Mouse (Mus musculus) intestine, embryonic 15.5 days (tissue): Measurements from ENCODE around the gene Rad17. TPM values are rescaled to one million over a fixed set of nuclear protein-coding genes. Genes with fewer than 3 reads are reported as not detected.
A peak's percentile ranks its signal among the peaks of the same experiment; 100 is the strongest.

Experiments used
- ATAC-seq: fragments of 200-750 bp; cut with Nextera tagmentation; 2 replicates; pipeline ENCODE4 v1.8.0; 2017; ENCODE audit warnings: moderate TSS enrichment, moderate library complexity
- H3K27ac ChIP-seq: fragments of 300-500 bp; sonication (generic); 2 replicates; pipeline ENCODE4 v1.5.1; 2015; ENCODE audit warnings: mild to moderate bottlenecking, inconsistent platforms
- H3K27me3 ChIP-seq: fragments of 300-500 bp; sonication (generic); replicated peaks from 2 replicates; pipeline ENCODE4 v1.6.1; 2015; ENCODE audit warnings: inconsistent platforms
- H3K36me3 ChIP-seq: fragments of 300-500 bp; sonication (generic); 2 replicates; pipeline ENCODE4 v1.6.1; 2015; ENCODE audit warnings: inconsistent platforms
- H3K4me1 ChIP-seq: fragments of 300-500 bp; sonication (generic); replicated peaks from 2 replicates; pipeline ENCODE4 v1.6.1; 2015; ENCODE audit warnings: inconsistent platforms
- H3K4me2 ChIP-seq: fragments of 300-500 bp; sonication (generic); replicated peaks from 2 replicates; pipeline ENCODE4 v1.6.1; 2015; ENCODE audit warnings: mild to moderate bottlenecking, inconsistent platforms
- H3K4me3 ChIP-seq: fragments of 300-500 bp; sonication (generic); replicated peaks from 2 replicates; pipeline ENCODE4 v1.5.1; 2015; ENCODE audit warnings: inconsistent platforms
- H3K9ac ChIP-seq: fragments of 300-500 bp; sonication (generic); 2 replicates; pipeline ENCODE4 v1.6.1; 2015; ENCODE audit warnings: inconsistent platforms
- H3K9me3 ChIP-seq: fragments of 300-500 bp; sonication (generic); 2 replicates; pipeline ENCODE4 v1.6.1; 2016; ENCODE audit warnings: inconsistent platforms
- WGBS: fragments of 180-500 bp; shearing (Covaris S2); methylation state at CpG from one replicate; pipeline ENCODE4 v1.1.7; 2015; 5-methylcytosine and 5-hydroxymethylcytosine counted together
- polyA plus RNA-seq: library from polyadenylated mRNA; unstranded; fragments of >200 nt; fragmentation: Nextera tagmentation; extraction: Ambion mirVana; gene quantifications from 2 replicates; pipeline ENCODE4 v1.2.1, GENCODE M21; 2015

Rad17 gene
- polyA plus RNA-seq, 1 experiment from 2014 or later = 19.3 TPM

GRCm38 (mm10) chr13:100582144-100582543 is 68.7 kb downstream of the Rad17 start:
- H3K4me3 ChIP-seq = no peak overlapping the region
- no peaks in the 10 kb centered on the region for H3K4me1 ChIP-seq
- H3K9me3 ChIP-seq = no peaks in the 10 kb centered on the region
- WGBS = 35% methylated on average over 6 of the region's 6 CpGs
- no peaks in the 10 kb centered on the region for H3K36me3 ChIP-seq
- H3K9ac ChIP-seq = no peak overlapping the region
- no peak for ATAC-seq
- no peaks in the 10 kb centered on the region for H3K27me3 ChIP-seq
- no peak overlapping the region for H3K4me2 ChIP-seq
- no peak overlapping the region for H3K27ac ChIP-seq

GRCm38 (mm10) chr13:100581701-100582100 is 69.2 kb downstream of the Rad17 start:
- H3K4me2 ChIP-seq = no peak overlapping the region
- no peak overlapping the region for H3K9ac ChIP-seq
- no peak overlapping the region for H3K4me3 ChIP-seq
- no peaks in the 10 kb centered on the region for H3K27me3 ChIP-seq
- WGBS = 33% methylated on average over 3 of the region's 3 CpGs
- no peaks in the 10 kb centered on the region for H3K36me3 ChIP-seq
- H3K27ac ChIP-seq = no peak overlapping the region
- no peaks in the 10 kb centered on the region for H3K9me3 ChIP-seq
- ATAC-seq = no peak
- H3K4me1 ChIP-seq = no peaks in the 10 kb centered on the region

GRCm38 (mm10) chr13:100579951-100580350 is 70.9 kb downstream of the Rad17 start:
- Histone ChIP-seq H3K9me3 (no peaks in the 10 kb centered on the region), H3K27ac (no peak overlapping the region), H3K4me1 (no peaks in the 10 kb centered on the region), H3K9ac (no peak overlapping the region), H3K4me3 (no peak overlapping the region), H3K4me2 (no peak overlapping the region), H3K27me3 (no peaks in the 10 kb centered on the region), H3K36me3 (no peaks in the 10 kb centered on the region)
- ATAC-seq = no peak

DNA sequence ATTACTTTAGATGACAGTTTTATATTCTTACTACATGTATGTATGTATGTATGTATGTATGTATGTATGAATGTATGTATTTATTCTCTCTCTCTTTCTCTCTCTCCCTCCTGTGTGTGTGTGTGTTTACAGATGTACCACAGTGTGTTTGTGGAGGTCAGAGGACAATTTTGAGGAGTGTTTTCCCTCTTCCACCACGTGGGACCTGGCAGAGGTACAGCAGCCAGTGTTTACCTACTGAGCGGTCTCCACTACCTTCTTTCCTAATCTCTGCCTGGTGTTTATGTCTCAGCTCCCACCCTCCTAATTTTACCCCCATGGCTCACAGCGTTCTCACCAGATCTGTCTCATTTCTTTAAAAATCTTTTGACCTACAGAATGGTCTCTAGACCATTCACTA is 71.6 kb downstream of the Rad17 start:
- Histone ChIP-seq H3K4me3 (no peak overlapping the region), H3K9me3 (no peaks in the 10 kb centered on the region), H3K9ac (no peak overlapping the region), H3K27ac (no peak overlapping the region), H3K27me3 (no peaks in the 10 kb centered on the region), H3K4me1 (no peaks in the 10 kb centered on the region), H3K4me2 (no peak overlapping the region), H3K36me3 (no peaks in the 10 kb centered on the region)
- ATAC-seq = no peak
- 44% methylated on average over 3 of the region's 3 CpGs for WGBS

- H3K4me2 ChIP-seq = no peak overlapping the region
- H3K9ac ChIP-seq = no peak overlapping the region
- 33% methylated on average over 2 of the region's 2 CpGs for WGBS
- H3K36me3 ChIP-seq = no peaks in the 10 kb centered on the region
- H3K27me3 ChIP-seq = no peaks in the 10 kb centered on the region
- ATAC-seq = peak; percentile 83
- H3K4me3 ChIP-seq = no peak overlapping the region
- no peak overlapping the region for H3K27ac ChIP-seq
- H3K4me1 ChIP-seq = no peaks in the 10 kb centered on the region
- H3K9me3 ChIP-seq = no peaks in the 10 kb centered on the region
Observed at GRCm38 (mm10) chr13:100575950-100576349, 74.9 kb downstream of the Rad17 start.

GRCm38 (mm10) chr13:100570713-100571112 is 80.1 kb downstream of the Rad17 start:
- H3K36me3 ChIP-seq = no peaks in the 10 kb centered on the region
- no peaks in the 10 kb centered on the region for H3K9me3 ChIP-seq
- H3K27ac ChIP-seq = no peak overlapping the region
- H3K27me3 ChIP-seq = no peaks in the 10 kb centered on the region
- 76% methylated on average over 2 of the region's 2 CpGs for WGBS
- H3K4me3 ChIP-seq = no peak overlapping the region
- no peak overlapping the region for H3K9ac ChIP-seq
- H3K4me1 ChIP-seq = no peaks in the 10 kb centered on the region
- no peak overlapping the region for H3K4me2 ChIP-seq
- ATAC-seq = no peak

GRCm38 (mm10) chr13:100568359-100568758 is 82.5 kb downstream of the Rad17 start:
- Histone ChIP-seq H3K4me2 (no peak overlapping the region), H3K9ac (no peak overlapping the region), H3K36me3 (no peaks in the 10 kb centered on the region), H3K27me3 (no peaks in the 10 kb centered on the region), H3K4me3 (no peak overlapping the region), H3K9me3 (no peaks in the 10 kb centered on the region), H3K4me1 (no peaks in the 10 kb centered on the region), H3K27ac (no peak overlapping the region)
- WGBS = 95% methylated on average over 1 of the region's 1 CpGs
- ATAC-seq = no peak

Other genes with a start within 250 kb of the Rad17 start
- gene Naip1, start 198.2 kb downstream of the Rad17 start, polyA plus RNA-seq = 4.9 and 5.6 TPM in 2 replicates
- 78.8 and 79.0 TPM in 2 replicates for gene Gtf2h2, start 158.5 kb downstream of the Rad17 start, polyA plus RNA-seq
- gene Ocln, start 98.3 kb downstream of the Rad17 start, polyA plus RNA-seq = 86.9 and 89.1 TPM in 2 replicates
- gene Marveld2, start 34.1 kb downstream of the Rad17 start, polyA plus RNA-seq = 27.3 and 27.4 TPM in 2 replicates
- gene Ak6, start 72 bp downstream of the Rad17 start, polyA plus RNA-seq = 258 and 271 TPM in 2 replicates
- gene Taf9, start 528 bp upstream of the Rad17 start, polyA plus RNA-seq = 5.7 and 9.1 TPM in 2 replicates
- 6.9 and 7.3 TPM in 2 replicates for gene Ccdc125, start 18.7 kb upstream of the Rad17 start, polyA plus RNA-seq
- gene Cdk7, start 79.9 kb upstream of the Rad17 start, polyA plus RNA-seq = 78.4 and 79.1 TPM in 2 replicates
- 253 and 271 TPM in 2 replicates for gene Mrps36, start 93.6 kb upstream of the Rad17 start, polyA plus RNA-seq
- 30.8 and 31.4 TPM in 2 replicates for gene Cenph, start 124.8 kb upstream of the Rad17 start, polyA plus RNA-seq
- gene Ccnb1, start 135.5 kb upstream of the Rad17 start, polyA plus RNA-seq = 204 and 217 TPM in 2 replicates
- gene Slc30a5, start 182.4 kb upstream of the Rad17 start, polyA plus RNA-seq = 68.7 and 68.9 TPM in 2 replicates